Mouse (Mus musculus) lung, adult 10 weeks (tissue): ENCODE data around the gene Gm21773. TPM values are rescaled to one million over a fixed set of nuclear protein-coding genes. Genes with fewer than 3 reads are reported as not detected.

Source experiments
- polyA plus RNA-seq: library from polyadenylated mRNA; stranded (reverse); fragments of 350-450 nt; fragmentation: Illumina TruSeq; extraction: RNeasy Lipid Tissue Mini Kit (QIAGEN cat#74804); gene quantifications from one replicate; pipeline ENCODE4 v1.2.3, GENCODE M21; 2014; ENCODE audit warnings: low read depth, low replicate concordance; ENCODE audit not compliant: insufficient read depth

Gm21773 gene
- not detected for polyA plus RNA-seq

GRCm38 (mm10) chrY:25309260-25309659 is at the start of gene Gm21773:
Gm21773 (minus strand) TSS chrY:25309360.

